ENCODE assay signal across 28 mouse cellular contexts in genomic region chr6:41266140-41266539, GRCm38 (mm10). TPM values are rescaled to one million over a fixed set of nuclear protein-coding genes. Genes with fewer than 3 reads are reported as not detected.
"Had no signal": no experiment of that assay in that cellular context is flagged by ENCODE, and none has a peak within 500 bp of the region (broad histone marks: within the 10 kb centered on the region; RNA-seq: fewer than 3 reads in every experiment).

No protein-coding gene starts in this region.

- H3K9ac ChIP-seq: liver, embryonic 13.5 days; neural tube, embryonic 12.5 days; neural tube, embryonic 15.5 days had no signal

- H3K27me3 ChIP-seq: liver, embryonic 13.5 days; neural tube, embryonic 12.5 days; neural tube, embryonic 15.5 days had no signal

- DNase-seq: kidney, adult 2 months; kidney, postnatal 25 days; layer of hippocampus, adult 9-11 months; liver, embryonic 13.5 days; lung, adult 2 months; lung, postnatal 14 days; lung, postnatal 4 days; midbrain, embryonic 14.5 days; right cerebral cortex, adult 18-20 months; right cerebral cortex, postnatal 14 days; right cerebral cortex, postnatal 4 days; thymus, postnatal 25 days had no signal

- H3K4me1 ChIP-seq: liver, embryonic 13.5 days; neural tube, embryonic 12.5 days; neural tube, embryonic 15.5 days had no signal

- H3K27ac ChIP-seq: kidney, postnatal 0 days; layer of hippocampus, adult 2 months; liver, embryonic 13.5 days; neural tube, embryonic 12.5 days; neural tube, embryonic 15.5 days; stomach, postnatal 0 days had no signal

- H3K4me3 ChIP-seq: layer of hippocampus, adult 2 months; liver, embryonic 13.5 days; neural tube, embryonic 12.5 days; neural tube, embryonic 15.5 days had no signal

- H3K36me3 ChIP-seq: liver, embryonic 13.5 days; neural tube, embryonic 12.5 days; neural tube, embryonic 15.5 days had no signal

- H3K4me2 ChIP-seq: liver, embryonic 13.5 days; midbrain, embryonic 11.5 days; neural tube, embryonic 12.5 days; neural tube, embryonic 15.5 days had no signal

- H3K9me3 ChIP-seq: liver, embryonic 13.5 days; neural tube, embryonic 15.5 days had no signal

RNA-seq across cellular contexts. Expression of gene Try4, which starts 35.9 kb away (rescaled TPM):
- total RNA-seq: layer of hippocampus, adult 2 months; layer of hippocampus, postnatal 25 days; left cerebral cortex, adult 8-10 months; left cerebral cortex, postnatal 36 days; megakaryocyte progenitor cell, adult 5-6 weeks; megakaryocyte-erythroid progenitor cell, adult 5-6 weeks had no signal
- polyA plus RNA-seq: kidney, embryonic 14.5 days; kidney, postnatal 0 days; limb, embryonic 11.5 days; limb, embryonic 14.5 days; liver, embryonic 13.5 days; lung, embryonic 16.5 days; midbrain, embryonic 11.5 days; midbrain, embryonic 14.5 days; neural tube, embryonic 12.5 days; neural tube, embryonic 15.5 days; stomach, embryonic 14.5 days had no signal

RNA-seq across cellular contexts. Expression of gene Try5, which starts 50.5 kb away (rescaled TPM):
- total RNA-seq: layer of hippocampus, adult 2 months; layer of hippocampus, postnatal 25 days; left cerebral cortex, adult 8-10 months; left cerebral cortex, postnatal 36 days; megakaryocyte progenitor cell, adult 5-6 weeks; megakaryocyte-erythroid progenitor cell, adult 5-6 weeks had no signal
- polyA plus RNA-seq: kidney, adult 2 months; kidney, embryonic 14.5 days; kidney, postnatal 0 days; limb, embryonic 11.5 days; limb, embryonic 14.5 days; liver, embryonic 13.5 days; lung, adult 2 months; lung, embryonic 16.5 days; midbrain, embryonic 11.5 days; neural tube, embryonic 12.5 days; stomach, embryonic 14.5 days had no signal
